Mouse (Mus musculus): ENCODE results near the gene Npc1l1. TPM values are rescaled to one million over a fixed set of nuclear protein-coding genes. Genes with fewer than 3 reads are reported as not detected.

Npc1l1 gene
- polyA plus RNA-seq, 1 experiment from 2014 or later: 0.11 TPM

DNA sequence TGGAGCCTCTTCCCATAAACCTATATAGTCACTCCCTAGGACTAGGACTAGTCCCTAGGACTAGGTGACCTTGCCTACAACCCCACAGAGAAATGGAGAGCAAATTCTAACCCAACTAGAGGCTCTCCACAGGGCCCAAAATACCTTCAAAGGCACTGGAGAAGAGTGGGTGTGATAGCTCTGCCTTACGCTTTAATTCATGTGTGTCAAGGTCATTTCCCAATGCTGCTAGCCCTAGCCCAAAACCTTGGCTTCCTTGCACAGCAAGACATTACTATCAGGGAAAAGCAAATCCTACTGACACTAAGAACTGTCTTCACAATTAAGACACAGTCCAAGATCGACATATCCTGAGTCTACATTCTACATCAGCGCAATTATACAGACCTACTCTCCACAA lies 66.9 kb downstream of the Npc1l1 start:
- Histone ChIP-seq H3K36me3 (ENCODE audit: insufficient read depth, low read length) (no peaks in the 10 kb centered on the region), H3K4me2 (ENCODE audit: low read length) (no peak overlapping the region), H3K27me3 (ENCODE audit: insufficient read depth, low read length) (no peaks in the 10 kb centered on the region), H3K9ac (ENCODE audit: low read depth, low read length) (no peak overlapping the region), H3K27ac (no peak overlapping the region), H3K9me3 (replicated peaks; ENCODE audit: low read length) (no peaks in the 10 kb centered on the region), H3K4me3 (replicated peaks; ENCODE audit: low read depth, low read length) (no peak overlapping the region), H3K4me1 (replicated peaks; ENCODE audit: insufficient read depth, low read length) (no peaks in the 10 kb centered on the region)
- ATAC-seq (replicated peaks; ENCODE audit: low FRiP score, low read depth) (no peak), DNase-seq (ENCODE audit: low spot score) (no peak)
- WGBS: 96% methylated on average over 3 of the region's 3 CpGs
- no peak for TF ChIP-seq CTCF (IDR thresholded peaks at IDR 0.05; ENCODE audit: low read depth)

DNA sequence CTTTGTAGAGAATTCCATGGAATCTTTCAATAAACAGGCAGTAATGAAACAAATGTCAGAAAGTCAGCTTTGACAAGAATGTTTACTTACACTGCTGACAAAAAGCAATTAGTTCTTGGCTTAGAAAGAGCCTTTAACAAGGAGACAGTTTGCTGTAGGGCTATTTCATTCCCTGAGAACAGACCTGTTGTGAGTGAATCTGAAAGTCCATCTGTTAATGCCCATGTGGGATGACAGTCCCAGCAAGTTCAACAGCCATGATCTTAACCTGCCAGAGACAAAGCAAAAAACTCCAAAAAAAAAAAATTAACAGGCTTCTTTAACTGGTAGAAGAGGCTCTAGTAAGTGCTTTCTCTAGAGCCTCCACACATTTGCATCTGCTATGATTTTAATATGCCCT lies 68.4 kb downstream of the Npc1l1 start:
- DNase-seq (ENCODE audit: low spot score): no peak
- Histone ChIP-seq H3K4me1 (replicated peaks; ENCODE audit: insufficient read depth, low read length) (no peaks in the 10 kb centered on the region), H3K9ac (ENCODE audit: low read depth, low read length) (no peak overlapping the region), H3K27me3 (ENCODE audit: insufficient read depth, low read length) (no peaks in the 10 kb centered on the region), H3K4me3 (replicated peaks; ENCODE audit: low read depth, low read length) (no peak overlapping the region), H3K36me3 (ENCODE audit: insufficient read depth, low read length) (no peaks in the 10 kb centered on the region), H3K27ac (no peak overlapping the region), H3K4me2 (ENCODE audit: low read length) (no peak overlapping the region), H3K9me3 (replicated peaks; ENCODE audit: low read length) (no peaks in the 10 kb centered on the region)
- no peak for TF ChIP-seq CTCF (IDR thresholded peaks at IDR 0.05; ENCODE audit: low read depth)
- ATAC-seq (replicated peaks; ENCODE audit: low FRiP score, low read depth): no peak

Other genes with a start within 250 kb of the Npc1l1 start
- 3.3 and 3.5 TPM in 2 replicates for gene Camk2b, start 163.8 kb downstream of the Npc1l1 start, polyA plus RNA-seq (2015; fragmentation: Nextera tagmentation; extraction: Ambion mirVana)
- gene A730071L15Rik, start 30.1 kb downstream of the Npc1l1 start, polyA plus RNA-seq (2015; fragmentation: Nextera tagmentation; extraction: Ambion mirVana): 0.53 and 0.84 TPM in 2 replicates
- gene Nudcd3, start 29.7 kb downstream of the Npc1l1 start, polyA plus RNA-seq (2015; fragmentation: Nextera tagmentation; extraction: Ambion mirVana): 28.1 and 29.1 TPM in 2 replicates
- 73.2 and 75.3 TPM in 2 replicates for gene Ddx56, start 37.6 kb upstream of the Npc1l1 start, polyA plus RNA-seq (2015; fragmentation: Nextera tagmentation; extraction: Ambion mirVana)
- 163 and 168 TPM in 2 replicates for gene Tmed4, start 44.7 kb upstream of the Npc1l1 start, polyA plus RNA-seq (2015; fragmentation: Nextera tagmentation; extraction: Ambion mirVana)
- 125 and 138 TPM in 2 replicates for gene Ogdh, start 61.5 kb upstream of the Npc1l1 start, polyA plus RNA-seq (2015; fragmentation: Nextera tagmentation; extraction: Ambion mirVana)
- 9.9 TPM in 2 replicates for gene Zmiz2, start 158.9 kb upstream of the Npc1l1 start, polyA plus RNA-seq (2015; fragmentation: Nextera tagmentation; extraction: Ambion mirVana)
- 5,621 and 5,791 TPM in 2 replicates for gene Ppia, start 185.3 kb upstream of the Npc1l1 start, polyA plus RNA-seq (2015; fragmentation: Nextera tagmentation; extraction: Ambion mirVana)
- gene H2afv, start 214.3 kb upstream of the Npc1l1 start, polyA plus RNA-seq (2015; fragmentation: Nextera tagmentation; extraction: Ambion mirVana): 441 and 458 TPM in 2 replicates
- 24.5 and 26.4 TPM in 2 replicates for gene Purb, start 245.8 kb upstream of the Npc1l1 start, polyA plus RNA-seq (2015; fragmentation: Nextera tagmentation; extraction: Ambion mirVana)